Mouse (Mus musculus): ENCODE data around the gene Atad1. TPM values are rescaled to one million over a fixed set of nuclear protein-coding genes. Genes with fewer than 3 reads are reported as not detected.
"Not testable (repeated sequence)": the region's sequence is repeated elsewhere in the genome, so short reads cannot be mapped to it uniquely, and the experiment has no call there.

Atad1 gene
- polyA plus RNA-seq (2016; fragmentation: Nextera tagmentation; extraction: Ambion mirVana) = 99.3 and 102 TPM in 2 replicates

DNA sequence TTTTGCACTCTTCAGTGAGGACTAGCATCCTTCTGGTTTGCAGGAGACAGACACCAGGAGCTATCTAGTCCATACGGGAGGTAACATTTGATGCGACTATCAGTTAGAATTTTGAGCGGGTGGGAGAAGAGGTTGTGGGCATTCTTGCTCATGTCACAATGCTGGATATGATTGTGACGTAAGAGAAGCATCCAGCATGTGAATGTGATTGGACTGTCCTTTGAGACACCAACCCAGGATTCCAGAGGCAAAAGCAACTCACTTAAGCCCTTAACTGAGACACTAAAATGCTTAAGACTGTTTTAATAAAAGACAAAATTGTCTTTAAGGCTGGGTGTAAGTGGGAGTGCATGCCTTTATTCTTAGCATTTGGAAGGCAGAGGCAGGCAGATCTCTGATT, at the start of gene Atad1:
Atad1 (minus strand) TSS at position 101 of the 400 bp plus-strand sequence.
- no peak within 1 kb of the TSS for H3K4me3 ChIP-seq
- H3K9ac ChIP-seq (replicated peaks) = no peak within 1 kb of the TSS
- WGBS = 95% methylated on average over 4 of the region's 4 CpGs
- no peak within 1 kb of the TSS for H3K4me2 ChIP-seq (replicated peaks)
- no peak within 1 kb of the TSS for H3K27ac ChIP-seq (replicated peaks)
- H3K9me3 ChIP-seq = no peaks in the 10 kb centered on the region
- no peaks in the 10 kb centered on the region for H3K4me1 ChIP-seq
- H3K27me3 ChIP-seq = no peaks in the 10 kb centered on the region
- H3K36me3 ChIP-seq = no peaks in the 10 kb centered on the region
- no peak for ATAC-seq (ENCODE audit: low FRiP score, low read depth)

DNA sequence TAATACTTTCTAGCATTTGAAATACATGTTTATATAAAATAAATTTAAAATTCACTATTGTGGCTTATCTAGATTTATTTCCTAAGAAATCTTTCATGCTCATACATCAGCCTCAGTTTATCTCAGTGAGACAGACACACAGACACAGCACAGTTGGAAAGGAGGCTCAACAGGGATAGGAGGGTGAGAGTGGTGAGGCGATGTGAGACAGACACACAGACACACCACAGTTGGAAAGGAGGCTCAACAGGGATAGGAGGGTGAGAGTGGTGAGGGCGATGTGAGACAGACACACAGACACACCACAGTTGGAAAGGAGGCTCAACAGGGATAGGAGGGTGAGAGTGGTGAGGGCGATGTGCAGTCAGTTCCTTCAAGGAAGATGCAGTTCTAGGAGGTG, 48.4 kb upstream of the Atad1 start:
- H3K27ac ChIP-seq (replicated peaks); H3K27me3 ChIP-seq; H3K9ac ChIP-seq (replicated peaks); H3K4me3 ChIP-seq; ATAC-seq (ENCODE audit: low FRiP score, low read depth); H3K9me3 ChIP-seq; H3K36me3 ChIP-seq; H3K4me2 ChIP-seq (replicated peaks): not testable (repeated sequence)
- 85% methylated on average over 3 of the region's 3 CpGs for WGBS
- H3K4me1 ChIP-seq = peaks cover 27% of the 10 kb centered on the region

DNA sequence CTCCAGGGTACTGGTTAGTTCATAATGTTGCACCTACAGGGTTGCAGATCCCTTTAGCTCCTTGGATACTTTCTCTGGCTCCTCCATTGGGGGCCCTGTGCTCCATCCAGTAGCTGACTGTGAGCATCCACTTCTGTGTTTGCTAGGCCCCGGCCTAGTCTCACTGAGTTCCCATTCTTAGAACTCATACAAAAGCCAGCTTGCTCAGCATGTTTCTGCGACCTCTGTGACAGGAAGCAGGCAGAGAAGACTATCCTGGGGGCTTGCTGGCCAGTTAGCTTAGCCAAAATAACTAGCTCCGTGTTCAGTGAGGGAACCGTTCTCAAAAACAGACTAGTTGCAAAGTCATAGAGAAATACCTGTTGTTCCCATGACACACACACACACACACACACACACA, 47.8 kb upstream of the Atad1 start:
- not testable (repeated sequence) for H3K4me3 ChIP-seq; H3K27me3 ChIP-seq; ATAC-seq (ENCODE audit: low FRiP score, low read depth); H3K4me2 ChIP-seq (replicated peaks); H3K9ac ChIP-seq (replicated peaks); H3K36me3 ChIP-seq; H3K27ac ChIP-seq (replicated peaks); H3K9me3 ChIP-seq
- peaks cover 24% of the 10 kb centered on the region for H3K4me1 ChIP-seq
- WGBS = 42% methylated on average over 4 of the region's 4 CpGs

DNA sequence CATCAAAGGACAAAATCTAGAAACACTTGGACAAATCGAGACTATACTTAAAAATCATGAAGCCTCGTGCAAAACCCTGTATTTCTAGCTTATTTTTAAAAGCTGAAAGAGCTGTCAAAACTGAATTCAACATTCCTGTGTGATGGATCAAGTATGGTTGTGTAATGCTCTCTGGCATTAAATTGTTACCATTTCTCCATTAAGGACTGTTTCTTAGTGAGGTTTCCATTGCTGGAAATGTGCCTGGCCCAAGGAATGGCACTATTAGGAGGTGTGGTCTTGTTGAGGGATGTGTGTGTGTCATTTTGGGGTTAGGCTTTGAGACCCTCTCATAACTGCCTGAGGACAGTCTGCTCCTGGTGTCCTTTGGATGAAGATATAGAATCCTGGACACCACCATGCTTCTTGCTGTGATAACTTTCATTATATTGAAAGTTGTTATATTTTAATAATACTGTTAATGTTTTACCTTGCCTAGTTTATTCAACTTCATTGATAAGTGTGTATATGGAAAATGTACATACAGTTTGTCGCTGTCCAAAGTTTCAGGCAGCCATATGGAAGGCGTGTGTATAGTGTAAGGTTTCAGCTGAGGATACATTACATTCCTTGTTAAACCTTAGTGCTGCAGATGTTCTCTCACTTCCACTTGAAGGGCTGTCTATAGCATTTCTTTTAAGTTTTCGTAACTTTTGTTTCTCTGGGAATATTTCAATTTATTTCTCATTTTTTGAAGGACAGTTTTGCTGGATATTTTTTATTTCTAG, 41.9 kb upstream of the Atad1 start:
- no peak overlapping the region for H3K9ac ChIP-seq (replicated peaks)
- no peak overlapping the region for H3K4me3 ChIP-seq
- no peaks in the 10 kb centered on the region for H3K9me3 ChIP-seq
- H3K27me3 ChIP-seq = no peaks in the 10 kb centered on the region
- no peaks in the 10 kb centered on the region; the same call in 1 of the 2 replicates for H3K36me3 ChIP-seq
- no peak overlapping the region for H3K27ac ChIP-seq (replicated peaks)
- no peak for ATAC-seq (ENCODE audit: low FRiP score, low read depth)
- H3K4me1 ChIP-seq = peaks cover 3% of the 10 kb centered on the region; the same call in 1 of the 2 replicates
- no peak overlapping the region for H3K4me2 ChIP-seq (replicated peaks)
- 93% methylated on average over 5 of the region's 5 CpGs for WGBS

DNA sequence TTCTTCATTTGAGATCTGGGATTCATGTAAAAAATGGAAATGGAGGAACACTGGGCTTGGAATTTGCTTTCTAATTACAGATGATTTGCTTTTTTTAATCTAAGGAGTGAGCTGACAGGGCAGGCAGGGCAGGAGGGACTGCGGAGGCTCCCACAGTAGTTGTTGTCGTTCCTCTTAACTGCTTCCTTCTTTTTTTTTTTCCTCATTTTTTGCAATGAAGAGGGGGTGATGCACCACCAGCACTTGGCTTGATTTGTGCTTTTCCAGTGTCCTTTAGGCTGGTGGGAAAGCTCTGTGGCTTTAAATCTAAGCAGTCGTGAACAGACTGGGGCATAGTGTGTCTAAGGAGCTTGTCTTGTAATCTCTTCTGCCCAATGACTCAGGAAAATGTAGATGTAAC, 39.5 kb upstream of the Atad1 start:
- ATAC-seq (ENCODE audit: low FRiP score, low read depth) = no peak
- Histone ChIP-seq H3K9ac (replicated peaks) (no peak overlapping the region), H3K27ac (replicated peaks) (no peak overlapping the region), H3K4me3 (no peak overlapping the region), H3K27me3 (no peaks in the 10 kb centered on the region), H3K4me1 (peaks cover 3% of the 10 kb centered on the region; the same call in 1 of the 2 replicates), H3K4me2 (replicated peaks) (no peak overlapping the region), H3K9me3 (no peaks in the 10 kb centered on the region), H3K36me3 (no peaks in the 10 kb centered on the region; the same call in 1 of the 2 replicates)
- WGBS = 80% methylated on average over 3 of the region's 3 CpGs

DNA sequence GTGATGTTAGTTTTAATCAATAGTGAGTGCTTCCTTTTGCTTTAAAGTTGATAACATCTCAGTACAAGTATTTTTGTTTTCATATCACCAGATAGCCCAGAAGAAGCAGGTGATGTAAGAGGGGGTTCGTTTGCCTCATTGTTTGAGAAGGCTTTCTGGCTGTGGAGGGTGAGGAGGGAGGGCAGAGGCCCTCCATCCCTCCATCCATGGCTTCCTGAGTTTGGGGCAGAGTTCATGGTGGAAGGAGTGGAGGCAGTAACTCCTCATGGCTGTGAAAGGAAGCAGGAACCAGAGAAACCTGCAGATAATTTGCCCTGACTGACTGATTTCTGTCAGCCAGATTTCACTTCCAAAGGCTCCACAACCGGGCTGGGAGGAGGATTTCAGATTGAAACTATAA, 38.8 kb upstream of the Atad1 start:
- no peak overlapping the region for H3K27ac ChIP-seq (replicated peaks)
- no peak overlapping the region for H3K4me3 ChIP-seq
- no peak for ATAC-seq (ENCODE audit: low FRiP score, low read depth)

DNA sequence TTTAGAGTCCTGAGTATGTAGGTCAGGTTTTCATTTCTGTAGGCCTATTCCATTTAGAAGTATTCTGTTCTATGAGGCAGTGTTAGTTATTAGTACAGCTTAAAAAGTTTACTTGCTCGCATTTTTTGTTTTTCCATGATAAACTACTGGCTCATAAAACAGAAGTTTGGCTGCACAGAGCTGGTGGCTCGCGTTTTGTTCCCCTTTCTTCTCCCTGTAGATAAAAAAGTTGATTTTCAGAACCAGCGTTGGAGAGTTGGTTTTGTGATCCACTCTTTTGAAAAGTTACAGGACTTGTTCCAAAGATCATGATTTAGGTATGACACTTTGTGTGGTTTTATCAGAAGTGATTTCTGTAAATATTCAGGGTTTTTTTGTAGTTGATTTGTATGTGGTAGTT, 22.9 kb upstream of the Atad1 start:
- H3K9me3 ChIP-seq = no peaks in the 10 kb centered on the region
- H3K4me1 ChIP-seq = peaks cover 14% of the 10 kb centered on the region
- WGBS = 92% methylated on average over 4 of the region's 4 CpGs
- no peaks in the 10 kb centered on the region for H3K27me3 ChIP-seq
- H3K27ac ChIP-seq (replicated peaks) = no peak overlapping the region
- H3K4me3 ChIP-seq = no peak overlapping the region
- no peaks in the 10 kb centered on the region for H3K36me3 ChIP-seq
- H3K9ac ChIP-seq (replicated peaks) = no peak overlapping the region
- no peak overlapping the region for H3K4me2 ChIP-seq (replicated peaks)
- no peak for ATAC-seq (ENCODE audit: low FRiP score, low read depth)

More for the DNA sequence above, 38.8 kb upstream of the Atad1 start:
- no peak overlapping the region for H3K4me2 ChIP-seq (replicated peaks)
- WGBS = 49% methylated on average over 2 of the region's 2 CpGs
- H3K9me3 ChIP-seq = no peaks in the 10 kb centered on the region
- 0 out of 2 replicates have a peak, but pooled peaks cover 3% of the 10 kb centered on the region for H3K36me3 ChIP-seq
- H3K9ac ChIP-seq (replicated peaks) = no peak overlapping the region
- peaks cover 3% of the 10 kb centered on the region; the same call in 1 of the 2 replicates for H3K4me1 ChIP-seq
- no peaks in the 10 kb centered on the region for H3K27me3 ChIP-seq

DNA sequence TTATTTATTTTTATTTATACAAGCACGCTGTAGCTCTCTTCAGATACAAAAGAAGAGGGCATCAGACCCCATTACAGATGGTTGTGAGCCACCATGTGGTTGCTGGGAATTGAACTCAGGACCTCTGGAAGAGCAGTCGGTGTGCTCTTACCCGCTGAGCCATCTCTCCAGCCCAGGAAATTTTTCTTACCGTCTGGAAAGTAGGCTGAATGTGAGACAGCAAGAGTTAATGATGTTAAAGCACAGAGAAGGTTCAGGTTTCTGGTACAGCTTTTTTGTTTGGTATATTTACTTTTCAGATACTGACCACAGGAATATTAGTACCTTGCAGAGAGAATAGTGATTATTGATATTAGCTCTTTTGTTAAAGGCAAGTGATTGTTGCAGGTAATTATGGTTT, 21.6 kb upstream of the Atad1 start:
- no peak for ATAC-seq (ENCODE audit: low FRiP score, low read depth)
- Histone ChIP-seq H3K27me3 (no peaks in the 10 kb centered on the region), H3K36me3 (no peaks in the 10 kb centered on the region), H3K4me2 (replicated peaks) (peak overlapping the region; percentile 92), H3K4me3 (no peak overlapping the region), H3K27ac (replicated peaks) (no peak overlapping the region), H3K4me1 (peaks cover 14% of the 10 kb centered on the region), H3K9ac (replicated peaks) (no peak overlapping the region), H3K9me3 (no peaks in the 10 kb centered on the region)
- WGBS = 69% methylated on average over 4 of the region's 4 CpGs

DNA sequence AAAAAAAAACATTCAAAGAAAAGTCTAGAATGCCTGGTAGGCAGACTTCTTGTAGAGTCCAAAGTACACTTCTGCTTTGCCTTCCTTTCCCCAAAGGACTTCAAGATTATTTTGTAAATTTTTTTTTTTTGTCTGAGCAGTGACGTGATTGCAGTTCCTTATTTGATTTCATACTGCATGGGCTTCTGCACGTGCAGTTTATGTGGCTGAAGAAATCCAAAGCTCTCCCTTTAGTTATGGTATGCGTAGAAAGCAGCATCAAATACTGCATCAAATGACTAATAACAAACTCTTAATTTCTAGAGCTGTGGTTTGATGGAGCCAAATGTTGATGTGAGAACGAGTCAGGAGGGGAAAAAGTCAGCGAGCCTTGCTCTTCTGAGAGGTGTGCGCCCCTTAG, 20.9 kb upstream of the Atad1 start:
- peak overlapping the region; percentile 33 for H3K4me3 ChIP-seq
- H3K36me3 ChIP-seq = no peaks in the 10 kb centered on the region
- peak overlapping the region; percentile 92 for H3K4me2 ChIP-seq (replicated peaks)
- H3K27ac ChIP-seq (replicated peaks) = no peak overlapping the region
- no peaks in the 10 kb centered on the region for H3K27me3 ChIP-seq
- H3K9ac ChIP-seq (replicated peaks) = peak overlapping the region; percentile 53; the same call in 1 of the 2 replicates
- whole genome bisulfite sequencing = 31% methylated on average over 6 of the region's 6 CpGs
- H3K4me1 ChIP-seq = peaks cover 14% of the 10 kb centered on the region
- H3K9me3 ChIP-seq = no peaks in the 10 kb centered on the region
- ATAC-seq (ENCODE audit: low FRiP score, low read depth) = no peak

DNA sequence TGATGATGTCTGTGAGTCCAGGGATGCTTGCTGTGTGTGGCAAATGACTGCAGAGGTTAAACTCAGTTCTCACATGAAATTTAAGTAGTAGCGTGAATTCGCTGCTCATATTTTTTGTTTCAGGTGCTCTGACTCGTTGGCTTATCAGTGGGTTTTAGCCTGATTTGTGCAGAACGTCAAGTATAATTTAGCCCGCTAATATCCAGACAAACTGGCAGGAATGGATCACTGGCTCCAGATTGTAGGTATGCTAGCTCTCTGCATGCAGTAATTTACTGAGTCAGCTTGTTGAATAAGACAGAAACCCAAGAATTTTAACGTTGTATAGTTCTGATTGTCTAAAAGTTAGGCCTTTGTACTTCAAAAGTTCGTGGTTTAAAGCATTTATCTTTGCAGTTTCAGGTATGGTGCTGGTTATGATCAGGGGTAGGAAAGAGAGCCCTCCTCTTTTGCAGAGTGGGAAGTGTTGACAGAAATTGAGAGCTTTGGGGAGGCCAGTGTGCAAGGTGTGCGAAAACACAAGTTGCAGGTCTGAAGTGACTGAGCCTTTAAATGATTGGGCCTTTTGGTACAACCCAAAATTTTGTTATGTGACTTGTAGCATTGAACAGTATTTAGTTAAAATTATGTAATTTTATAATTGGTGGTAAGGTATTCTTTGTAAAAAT, 19.9 kb upstream of the Atad1 start:
- Histone ChIP-seq H3K4me3 (peak overlapping the region; percentile 97), H3K4me1 (peaks cover 23% of the 10 kb centered on the region), H3K36me3 (no peaks in the 10 kb centered on the region), H3K9me3 (no peaks in the 10 kb centered on the region), H3K9ac (replicated peaks) (peak overlapping the region; percentile 98), H3K27me3 (peaks cover 6% of the 10 kb centered on the region; the same call in 1 of the 2 replicates), H3K4me2 (replicated peaks) (peak overlapping the region; percentile 92), H3K27ac (replicated peaks) (no peak overlapping the region)
- WGBS = 2% methylated on average over 8 of the region's 8 CpGs
- ATAC-seq (ENCODE audit: low FRiP score, low read depth) = no peak

DNA sequence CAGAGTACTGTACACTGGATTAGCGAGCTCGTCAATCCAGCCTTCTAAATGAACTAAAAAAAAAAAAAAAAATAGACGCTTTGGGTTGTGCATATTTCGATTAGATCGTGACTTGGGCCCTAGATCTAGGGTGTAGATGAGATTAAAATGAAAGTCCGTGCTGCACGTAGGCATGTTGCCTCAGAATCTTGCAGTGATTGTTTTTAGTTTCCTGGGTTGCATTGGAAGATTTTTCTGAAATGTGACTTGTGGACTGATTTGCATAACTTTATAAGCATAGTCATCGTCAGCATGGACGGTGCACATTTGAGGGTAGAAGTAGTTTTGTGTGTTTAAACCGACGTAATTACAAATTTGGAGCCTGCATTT, 19.2 kb upstream of the Atad1 start:
- Histone ChIP-seq H3K4me2 (replicated peaks) (peak overlapping the region; percentile 92), H3K27ac (replicated peaks) (peak overlapping the region; percentile 99), H3K9me3 (no peaks in the 10 kb centered on the region), H3K9ac (replicated peaks) (peak overlapping the region; percentile 98), H3K36me3 (no peaks in the 10 kb centered on the region), H3K4me3 (peak overlapping the region; percentile 97), H3K27me3 (peaks cover 8% of the 10 kb centered on the region; the same call in 1 of the 2 replicates), H3K4me1 (peaks cover 26% of the 10 kb centered on the region)
- ATAC-seq (ENCODE audit: low FRiP score, low read depth) = no peak
- WGBS = under 1% methylated on average over 11 of the region's 11 CpGs
